Mouse (Mus musculus) adrenal gland, postnatal 14 days (tissue): ENCODE data around the gene Atp10b. TPM values are rescaled to one million over a fixed set of nuclear protein-coding genes. Genes with fewer than 3 reads are reported as not detected.
"Not testable (repeated sequence)": the region's sequence is repeated elsewhere in the genome, so short reads cannot be mapped to it uniquely, and the experiment has no call there.

Experiments
- DNase-seq: peaks from one replicate; pipeline ENCODE4 v3.0.0; 2021; ENCODE audit warnings: mixed read lengths
- long read RNA-seq, 2 experiments: library from polyadenylated mRNA; stranded (forward); transcript quantifications; one replicate each; pipeline ENCODE4 v2.0.0; 2021
- total RNA-seq: library from RNA; stranded (reverse); gene quantifications from 2 replicates; pipeline ENCODE4 v1.2.3, GENCODE M21; 2021

The Atp10b gene
- total RNA-seq = 0.07 TPM in 1 of 2 replicates, not detected in the other
- long read RNA-seq, experiment 1 = 0 reads
- long read RNA-seq, experiment 2 = 0 reads

- DNase-seq = no peak
These were observed at the start of gene Atp10b for GRCm38 (mm10) chr11:43149577-43149976. Gene Atp10b (plus strand): TSS chr11:43149877.

GRCm38 (mm10) chr11:43101357-43101756, 48.3 kb upstream of the Atp10b start:
- DNase-seq = no peak

- DNase-seq = no peak
These were observed 23.7 kb upstream of the Atp10b start for GRCm38 (mm10) chr11:43125908-43126477.

- not testable (repeated sequence) for DNase-seq
These were observed 23.1 kb upstream of the Atp10b start for GRCm38 (mm10) chr11:43126573-43126972.

GRCm38 (mm10) chr11:43141296-43141695, 8.4 kb upstream of the Atp10b start:
- DNase-seq = no peak

GRCm38 (mm10) chr11:43142811-43143210, 6.9 kb upstream of the Atp10b start:
- no peak for DNase-seq

- DNase-seq = no peak
These were observed 5.5 kb upstream of the Atp10b start for GRCm38 (mm10) chr11:43144178-43144577.

GRCm38 (mm10) chr11:43144882-43145281, 4.8 kb upstream of the Atp10b start:
- DNase-seq = not testable (repeated sequence)

GRCm38 (mm10) chr11:43147380-43147779, 2.3 kb upstream of the Atp10b start:
- peak; percentile 64 for DNase-seq

- no peak for DNase-seq
These were observed 1.3 kb upstream of the Atp10b start for GRCm38 (mm10) chr11:43148341-43148740.

- no peak for DNase-seq
These were observed 5.3 kb downstream of the Atp10b start for GRCm38 (mm10) chr11:43155004-43155403.

GRCm38 (mm10) chr11:43155417-43155816, 5.7 kb downstream of the Atp10b start:
- no peak for DNase-seq

GRCm38 (mm10) chr11:43158814-43159213, 9.1 kb downstream of the Atp10b start:
- DNase-seq = no peak

GRCm38 (mm10) chr11:43160188-43160942, 10.7 kb downstream of the Atp10b start:
- DNase-seq = no peak

GRCm38 (mm10) chr11:43170601-43171000, 20.9 kb downstream of the Atp10b start:
- DNase-seq = no peak

GRCm38 (mm10) chr11:43174359-43175116, 24.9 kb downstream of the Atp10b start:
- no peak for DNase-seq

- peak; percentile 11 for DNase-seq
These were observed 32.7 kb downstream of the Atp10b start for GRCm38 (mm10) chr11:43182401-43182800.

GRCm38 (mm10) chr11:43182816-43183215, 33.1 kb downstream of the Atp10b start:
- DNase-seq = peak; percentile 10

- DNase-seq = no peak
These were observed 33.8 kb downstream of the Atp10b start for GRCm38 (mm10) chr11:43183457-43183856.

- DNase-seq = peak; percentile 39
These were observed 36.6 kb downstream of the Atp10b start for GRCm38 (mm10) chr11:43186291-43186690.

GRCm38 (mm10) chr11:43189817-43190593, 40.3 kb downstream of the Atp10b start:
- no peak for DNase-seq

GRCm38 (mm10) chr11:43198811-43199210, 49.1 kb downstream of the Atp10b start:
- DNase-seq = no peak
